Mouse (Mus musculus) G1E (cell line): ENCODE results near the gene Hmg20b.

ENCODE experiments used
- CTCF ChIP-seq: IDR thresholded peaks from 2 replicates; pipeline ENCODE4 v1.5.1; 2012; ENCODE audit warnings: low read depth, low read length, inconsistent platforms, mixed read lengths
- GATA1 ChIP-seq: IDR thresholded peaks from 2 replicates; pipeline ENCODE4 v1.6.1; 2012; ENCODE audit warnings: borderline replicate concordance, low read length, inconsistent platforms, mixed read lengths
- GATA2 ChIP-seq: IDR thresholded peaks from 2 replicates; pipeline ENCODE4 v1.6.1; 2012; ENCODE audit warnings: low read depth, low read length, inconsistent platforms, borderline replicate concordance
- POLR2AphosphoS5 ChIP-seq: IDR thresholded peaks from 2 replicates; pipeline ENCODE4 v1.6.1; 2012; ENCODE audit warnings: low read depth, low read length, inconsistent platforms; ENCODE audit not compliant: insufficient replicate concordance
- TAL1 ChIP-seq: conservative IDR thresholded peaks from 2 replicates; pipeline ENCODE4 v1.6.1; 2012; ENCODE audit warnings: low read depth, low read length, inconsistent platforms, mixed read lengths

GRCm38 (mm10) chr10:81301321-81301720, 49.0 kb downstream of the Hmg20b start:
- no peak for TF ChIP-seq CTCF
- TF ChIP-seq TAL1 = no peak
- no peak for TF ChIP-seq GATA1
- TF ChIP-seq GATA2 = no peak
- TF ChIP-seq POLR2AphosphoS5 = no peak
